Mouse (Mus musculus): Measurements from ENCODE around the gene Jag1.

- TF ChIP-seq CTCF (IDR thresholded peaks at IDR 0.05; ENCODE audit: low read depth) (no peak), EP300 (IDR thresholded peaks at IDR 0.05; ENCODE audit: low read depth) (no peak)
These were observed 52.6 kb downstream of the Jag1 start for GRCm38 (mm10) chr2:137063829-137064228.

All from heart, postnatal 0 days (tissue).